Mouse (Mus musculus) c-Kit-positive CD71-positive TER-119-negative erythroid progenitor cells, embryonic 14.5 days (primary cell): ENCODE data around the gene Zswim1.

ENCODE experiments used
- DNase-seq: peaks from one replicate; pipeline ENCODE4 v3.0.0-alpha.2; 2013; ENCODE audit warnings: low read depth

Gene Zswim1

DNA sequence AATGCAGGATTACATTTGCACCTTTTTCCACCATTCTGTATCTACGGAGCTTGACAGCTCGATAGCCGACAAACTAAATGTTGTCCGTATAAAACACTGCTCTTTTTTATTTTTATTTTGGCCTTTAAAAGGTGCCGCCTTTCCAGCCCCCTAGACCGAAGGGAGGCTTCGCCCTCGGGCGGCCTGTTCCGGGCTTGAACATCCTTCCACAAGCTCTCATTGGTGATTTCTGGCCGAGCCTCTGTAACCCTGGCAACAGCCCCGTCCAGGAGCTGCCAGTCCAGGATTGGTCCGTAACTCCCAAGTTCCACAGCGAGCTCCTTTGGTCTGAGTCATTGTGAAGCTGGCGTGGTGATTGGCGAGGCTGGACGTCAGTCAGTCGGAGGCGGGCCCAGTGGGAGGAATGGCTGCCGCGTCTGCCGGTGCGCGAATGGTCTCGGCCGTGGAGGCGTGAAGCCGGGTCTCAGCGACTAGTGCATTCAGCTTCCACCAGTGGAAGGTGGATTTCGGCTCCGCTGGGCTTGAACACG lies at the start of gene Zswim1:
Zswim1 (plus strand) TSS at position 51 of the 530 bp plus-strand sequence.
- DNase-seq: peak; percentile 99

DNA sequence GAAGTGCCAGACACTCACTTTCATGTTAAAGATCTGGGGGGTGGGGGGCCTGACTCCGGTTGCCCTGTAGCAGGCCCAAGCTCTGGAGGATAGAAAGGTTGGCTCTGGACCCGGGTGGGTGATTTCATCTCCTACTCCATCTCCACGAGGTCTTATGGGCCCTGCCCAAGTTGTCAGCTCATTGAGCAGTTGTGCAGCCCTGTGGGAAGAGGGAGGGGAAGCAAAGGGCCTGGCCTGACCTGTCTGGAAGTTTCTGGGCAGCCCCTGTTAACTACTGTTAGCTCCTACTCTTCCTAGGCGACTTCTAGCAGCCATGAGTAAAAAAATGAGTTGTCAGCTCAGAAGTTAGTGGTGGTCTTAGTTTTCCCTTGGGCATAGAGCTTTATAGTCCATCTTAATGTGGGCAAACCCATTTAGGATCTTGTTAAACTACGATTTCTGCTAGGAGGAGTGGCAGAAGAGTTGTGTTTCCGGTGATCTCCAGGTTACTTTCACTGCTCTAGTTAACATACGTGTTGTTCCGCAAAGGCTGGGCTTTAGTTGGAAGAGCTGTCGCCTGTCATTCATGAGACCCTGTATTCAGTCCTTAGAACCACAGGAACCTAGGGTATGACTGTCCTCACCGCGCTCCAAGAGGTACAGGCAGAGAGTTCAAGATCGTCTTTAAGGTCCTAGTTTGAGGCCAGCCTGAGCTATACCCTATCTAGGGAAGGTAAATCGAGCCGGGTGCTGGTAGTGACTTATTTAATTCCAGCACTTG lies 49.1 kb upstream of the Zswim1 start:
- no peak for DNase-seq

DNA sequence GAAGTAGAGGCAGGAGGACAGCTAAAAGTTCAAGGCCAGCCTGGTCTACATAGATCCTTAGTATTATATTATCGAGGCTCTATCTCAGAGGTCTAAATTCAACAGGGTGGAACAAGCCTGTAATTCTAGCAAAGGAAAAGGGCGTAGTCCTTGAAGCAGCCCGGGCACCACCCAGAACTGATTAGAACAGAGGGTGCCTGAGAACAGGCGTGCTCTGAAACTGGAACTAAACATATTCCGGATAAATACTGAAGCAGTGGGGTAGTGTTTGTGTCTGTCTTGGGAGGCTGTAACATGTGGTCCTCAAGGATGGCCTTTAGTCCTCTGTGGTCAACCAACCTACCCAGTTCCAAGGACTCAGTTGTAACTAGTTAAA lies 48.5 kb upstream of the Zswim1 start:
- no peak for DNase-seq

GRCm38 (mm10) chr2:164776130-164776529 lies 46.4 kb upstream of the Zswim1 start:
- no peak for DNase-seq

- no peak for DNase-seq
Observed at GRCm38 (mm10) chr2:164776801-164777200, 45.7 kb upstream of the Zswim1 start.

DNA sequence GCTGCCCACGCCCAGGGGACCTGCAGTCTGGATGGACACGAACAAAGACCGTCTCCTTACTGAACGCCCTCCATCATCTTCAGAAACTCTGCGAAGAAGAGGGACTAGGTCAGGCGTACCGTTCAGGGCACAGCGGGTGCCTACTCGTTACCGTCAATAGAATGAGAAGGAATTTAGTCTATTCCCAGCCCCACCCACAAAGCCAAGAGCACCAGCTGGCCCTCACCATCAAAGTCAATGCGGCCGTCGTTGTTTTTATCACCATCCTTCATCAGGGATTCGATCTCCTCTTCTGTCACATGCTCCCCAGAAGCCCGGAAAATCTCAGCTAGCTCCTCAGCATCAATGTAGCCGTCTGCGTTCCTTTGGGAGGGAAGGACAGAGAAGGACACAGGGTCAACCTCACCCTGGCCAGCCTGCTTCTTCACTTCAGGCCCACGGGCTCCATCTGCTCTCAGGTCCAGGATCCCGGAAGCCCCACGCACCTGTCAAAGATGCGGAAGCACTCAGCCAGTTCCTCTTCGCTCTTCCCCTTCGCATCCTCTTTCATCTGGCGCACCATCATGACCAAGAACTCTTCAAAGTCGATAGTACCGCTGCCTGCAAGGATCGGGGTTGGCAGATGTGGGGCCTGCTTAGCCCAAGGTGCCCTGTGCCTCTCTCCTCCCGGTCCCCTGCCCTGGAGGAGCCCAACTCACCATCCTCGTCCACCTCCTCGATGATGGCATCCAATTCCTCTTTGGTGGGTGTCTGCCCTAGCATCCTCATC lies 45.1 kb upstream of the Zswim1 start:
- no peak for DNase-seq

DNA sequence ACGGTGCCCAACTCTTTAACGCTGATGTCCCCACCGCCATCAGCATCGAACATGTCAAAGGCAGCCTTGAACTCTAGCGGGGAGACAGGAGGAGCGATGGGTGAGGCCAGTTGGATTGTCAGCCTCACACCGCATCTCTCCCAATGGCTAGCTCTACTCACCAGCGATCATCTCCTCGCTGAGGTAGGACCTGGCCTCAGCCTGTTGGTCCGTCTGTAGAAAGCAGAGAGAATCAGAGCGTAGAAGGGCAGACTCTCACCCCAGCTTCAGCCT lies 44.5 kb upstream of the Zswim1 start:
- DNase-seq: no peak

DNA sequence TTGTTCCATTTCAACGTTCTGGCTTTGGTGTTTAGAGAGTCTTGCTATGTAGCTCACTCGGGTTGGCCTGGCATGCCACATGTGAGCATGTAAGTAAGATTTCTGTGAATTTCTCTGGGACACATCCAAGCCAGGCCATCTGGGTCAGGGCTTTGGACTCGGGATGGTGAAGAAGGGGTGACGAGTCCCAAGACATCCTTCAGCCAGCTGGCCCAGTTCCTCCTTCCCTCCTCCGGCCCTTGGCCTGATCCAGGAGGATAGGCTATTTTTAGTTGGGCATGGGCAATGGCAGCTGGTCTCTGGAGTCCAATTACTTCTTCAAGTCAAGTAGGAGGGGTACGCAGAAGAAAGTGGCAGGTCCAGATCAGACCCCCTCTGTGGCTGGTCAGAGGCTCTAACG lies 43.7 kb upstream of the Zswim1 start:
- no peak for DNase-seq

- DNase-seq: no peak
Observed at GRCm38 (mm10) chr2:164779481-164780086, 42.9 kb upstream of the Zswim1 start, which contains the start of gene Tnnc2. Tnnc2 (minus strand) TSS chr2:164779967.

DNA sequence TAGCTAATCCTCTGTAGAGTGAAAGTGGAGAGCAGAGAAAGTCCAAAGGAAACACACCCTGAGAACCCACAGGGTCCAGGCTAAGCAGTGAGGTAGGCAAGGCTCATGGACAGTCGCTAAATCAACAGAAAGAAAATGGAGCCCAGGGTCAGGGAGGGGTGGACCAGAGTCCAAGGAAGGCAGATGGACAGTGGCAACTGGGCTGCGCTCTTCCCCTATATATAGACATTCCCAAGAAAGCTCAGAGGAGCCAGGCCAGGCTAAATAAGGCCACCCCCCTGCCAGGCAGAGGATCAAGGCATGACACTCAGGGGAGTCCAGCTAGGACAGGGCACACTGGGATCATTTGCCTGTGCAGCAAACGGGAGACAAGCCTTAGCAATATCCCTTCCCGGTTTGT lies 40.6 kb upstream of the Zswim1 start:
- no peak for DNase-seq

GRCm38 (mm10) chr2:164783926-164784581 lies 38.4 kb upstream of the Zswim1 start:
- DNase-seq: no peak

GRCm38 (mm10) chr2:164784869-164785420 lies 37.5 kb upstream of the Zswim1 start:
- no peak for DNase-seq

DNA sequence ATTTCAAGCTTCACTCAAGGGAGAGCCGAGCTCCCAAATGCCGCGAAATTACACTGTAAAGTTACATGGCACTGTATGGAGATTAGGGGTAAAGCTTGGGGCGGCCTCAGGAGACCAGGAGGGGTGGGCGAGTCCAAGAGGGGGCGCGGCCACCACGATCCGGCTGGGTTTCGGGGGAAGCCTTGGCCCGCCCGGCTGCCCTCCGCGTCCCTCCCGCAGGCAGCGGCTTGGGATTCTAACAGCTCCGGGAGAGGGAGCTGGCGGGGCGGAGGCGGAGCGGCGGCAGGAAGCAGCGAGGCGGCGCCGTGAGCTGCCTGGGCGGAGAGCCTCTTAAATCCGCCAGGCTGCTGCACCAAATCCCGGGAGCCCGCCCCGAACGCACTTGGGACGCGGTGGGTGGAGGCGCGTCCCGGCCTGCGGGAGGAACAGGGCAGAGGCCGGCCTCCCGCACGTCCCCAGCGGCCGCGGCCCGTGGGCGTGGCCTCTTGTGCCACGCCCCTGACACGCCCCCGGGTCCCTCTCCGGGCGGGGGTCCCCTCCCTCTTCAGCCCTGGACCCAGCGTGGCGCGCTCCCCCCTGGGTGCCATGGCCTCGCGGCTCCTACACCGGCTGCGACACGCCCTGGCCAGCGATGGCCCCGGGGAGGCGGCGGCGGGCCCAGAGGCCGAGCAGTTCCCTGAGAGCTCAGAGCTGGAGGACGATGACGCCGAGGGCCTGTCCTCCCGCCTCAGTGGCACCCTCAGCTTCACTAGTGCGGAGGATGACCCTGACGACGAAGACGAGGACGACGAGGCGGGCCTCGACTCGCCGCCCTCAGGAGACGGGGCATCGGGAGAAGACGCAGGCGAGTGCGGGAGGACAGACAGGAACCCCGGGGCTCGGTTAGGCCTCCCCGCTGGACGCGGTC lies 36.8 kb upstream of the Zswim1 start, which contains the start of gene Snx21:
Snx21 (plus strand) TSS at position 343 of the 907 bp plus-strand sequence.
- no peak for DNase-seq

- DNase-seq: no peak
Observed at GRCm38 (mm10) chr2:164786388-164786885, 36.0 kb upstream of the Zswim1 start.

DNA sequence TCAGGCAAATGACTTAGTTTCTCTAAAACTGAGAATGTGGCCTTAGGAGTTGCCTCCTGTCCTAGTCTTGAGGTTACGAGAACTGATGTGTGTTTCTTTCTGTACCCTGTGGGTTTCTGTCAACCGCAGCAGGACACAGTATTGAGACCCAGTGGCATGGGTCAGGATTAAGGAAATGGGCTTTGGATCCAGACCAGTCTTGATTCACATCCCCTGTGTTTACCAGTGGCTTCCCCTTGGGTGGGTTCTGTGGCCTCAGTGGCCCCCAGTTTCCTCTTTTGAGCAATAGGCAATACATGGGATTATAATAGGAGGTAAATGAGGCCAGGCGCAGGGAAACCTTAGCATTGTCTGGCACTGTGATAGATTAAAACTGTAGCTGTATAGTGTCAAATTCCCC lies 35.5 kb upstream of the Zswim1 start:
- DNase-seq: no peak

DNA sequence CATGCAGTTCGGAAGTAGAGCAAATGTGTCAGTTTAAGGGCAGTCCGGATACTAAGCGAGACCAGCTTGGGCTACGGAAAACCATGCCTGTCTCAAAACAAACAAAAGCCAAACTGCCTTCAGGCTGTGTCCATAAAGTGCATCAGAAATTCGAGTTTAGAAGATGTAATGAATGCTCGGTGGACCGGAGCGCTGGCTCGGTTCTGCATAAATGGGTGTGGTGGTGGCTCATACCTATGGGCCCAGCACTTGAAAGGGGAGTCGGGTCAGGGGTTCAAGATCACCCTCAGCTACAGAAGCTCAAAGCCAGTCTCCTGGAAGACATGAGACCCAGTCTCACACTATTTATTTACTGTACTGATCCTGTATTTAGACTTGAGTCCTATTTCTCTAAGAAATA lies 34.7 kb upstream of the Zswim1 start:
- no peak for DNase-seq

GRCm38 (mm10) chr2:164788411-164788810 lies 34.1 kb upstream of the Zswim1 start:
- DNase-seq: no peak

- DNase-seq: no peak
Observed at GRCm38 (mm10) chr2:164790451-164790850, 32.0 kb upstream of the Zswim1 start.

GRCm38 (mm10) chr2:164791841-164792261 lies 30.6 kb upstream of the Zswim1 start:
- no peak for DNase-seq

GRCm38 (mm10) chr2:164792400-164793190 lies 29.9 kb upstream of the Zswim1 start:
- DNase-seq: no peak
